ENCODE assay signal across 15 mouse cellular contexts in the genomic region with DNA sequence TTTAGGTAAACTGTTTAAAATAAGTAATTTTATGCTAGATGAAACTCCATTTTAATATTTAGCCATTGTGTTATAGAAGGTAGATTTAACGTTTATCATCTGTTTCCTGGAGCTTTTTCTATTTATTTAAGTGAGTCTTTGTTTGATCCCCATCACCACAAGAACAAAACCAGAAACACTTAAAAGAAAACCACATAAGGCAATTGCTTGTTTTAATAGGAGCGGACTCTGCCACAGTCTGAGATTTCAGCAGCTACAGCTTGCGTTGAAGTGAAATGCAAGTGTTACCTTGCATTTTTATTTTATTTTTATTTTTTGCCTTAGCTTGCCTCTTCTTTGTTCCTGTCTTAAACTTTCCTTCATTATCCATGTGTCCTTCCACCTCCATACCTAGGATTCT. TPM values are rescaled to one million over a fixed set of nuclear protein-coding genes. Genes with fewer than 3 reads are reported as not detected.
DNase-seq lines count a peak whose midpoint lies in the region; ATAC-seq and TF ChIP-seq lines count a peak whose summit lies in the region.
"Had no signal": no experiment of that assay in that cellular context is flagged by ENCODE, and none has a peak within 500 bp of the region (broad histone marks: within the 10 kb centered on the region; RNA-seq: fewer than 3 reads in every experiment).

No protein-coding gene starts in this region.

- TF ChIP-seq POLR2A in MEL (IDR thresholded peaks at IDR 0.05; ENCODE audit: control insufficient read depth in 1 of 2, insufficient read depth in 1 of 2, low read depth in 1 of 2, low read length in 2 of 2, poor library complexity in 1 of 2), result no peak

- no peak for ATAC-seq in heart, embryonic 16.5 days (replicated peaks; ENCODE audit: extremely low read depth, insufficient read depth, low FRiP score)
- ATAC-seq in forebrain, postnatal 0 days, result no peak
- no peak for ATAC-seq in midbrain, embryonic 16.5 days

- no peak for TF ChIP-seq CTCF in MEL (IDR thresholded peaks at IDR 0.05 in 2 of 3, conservative IDR thresholded peaks at IDR 0.05 in 1 of 3; ENCODE audit: control insufficient read depth in 1 of 3, insufficient read depth in 1 of 3, low read depth in 2 of 3, low read length in 3 of 3, poor library complexity in 1 of 3, severe bottlenecking in 1 of 3)
- no peak for TF ChIP-seq CTCF in forebrain, postnatal 0 days (IDR thresholded peaks at IDR 0.05; ENCODE audit: low read depth)

- no peak overlapping the region for H3K9ac ChIP-seq in heart, embryonic 16.5 days (ENCODE audit: low read length)
- no peak overlapping the region for H3K9ac ChIP-seq in MEL (ENCODE audit: control insufficient read depth, low read depth, low read length, poor library complexity, severe bottlenecking)
- H3K9ac ChIP-seq in forebrain, postnatal 0 days, result no peak overlapping the region
- H3K9ac ChIP-seq in midbrain, embryonic 16.5 days (ENCODE audit: low read depth, low read length), result no peak overlapping the region
- H3K9ac ChIP-seq: embryonic facial prominence, embryonic 12.5 days; heart, embryonic 13.5 days; liver, embryonic 13.5 days had no signal

- H3K36me3 ChIP-seq in heart, embryonic 16.5 days (ENCODE audit: control insufficient read depth, insufficient read depth), result no peaks in the 10 kb centered on the region
- H3K36me3 ChIP-seq in MEL (ENCODE audit: control insufficient read depth in 1 of 2, insufficient read depth in 2 of 2, low read length in 2 of 2), result peaks cover 0 to 43% of the 10 kb centered on the region in 2 experiments; a peak in 2 of 4 replicates
- H3K36me3 ChIP-seq in forebrain, postnatal 0 days (ENCODE audit: insufficient read depth), result no peaks in the 10 kb centered on the region
- no peaks in the 10 kb centered on the region for H3K36me3 ChIP-seq in midbrain, embryonic 16.5 days (ENCODE audit: control insufficient read depth, insufficient read depth, low read length)
- H3K36me3 ChIP-seq: embryonic facial prominence, embryonic 12.5 days; liver, embryonic 13.5 days had no signal

- H3K4me2 ChIP-seq in heart, embryonic 16.5 days (ENCODE audit: low read depth, low read length), result no peak overlapping the region
- no peak overlapping the region for H3K4me2 ChIP-seq in forebrain, postnatal 0 days (ENCODE audit: low read depth)
- H3K4me2 ChIP-seq in midbrain, embryonic 16.5 days (ENCODE audit: low read length), result no peak overlapping the region
- H3K4me2 ChIP-seq: embryonic facial prominence, embryonic 12.5 days; heart, embryonic 13.5 days; liver, embryonic 13.5 days had no signal

- no peak for TF ChIP-seq EP300 in MEL (IDR thresholded peaks at IDR 0.05; ENCODE audit: low read depth in 1 of 2, low read length in 2 of 2)

- no peak for TF ChIP-seq RAD21 in MEL (IDR thresholded peaks at IDR 0.05; ENCODE audit: low read depth, low read length)

- 75% methylated on average over 3 of the region's 3 CpGs for WGBS in heart, embryonic 16.5 days
- WGBS in forebrain, postnatal 0 days, result 77% methylated on average over 3 of the region's 3 CpGs
- 78% methylated on average over 3 of the region's 3 CpGs for WGBS in midbrain, embryonic 16.5 days

- H3K27me3 ChIP-seq in heart, embryonic 16.5 days (ENCODE audit: control insufficient read depth, insufficient read depth, low read length), result no peaks in the 10 kb centered on the region
- no peaks in the 10 kb centered on the region for H3K27me3 ChIP-seq in MEL (ENCODE audit: control insufficient read depth in 1 of 2, insufficient read depth in 2 of 2, low read length in 2 of 2)
- H3K27me3 ChIP-seq in forebrain, postnatal 0 days (ENCODE audit: insufficient read depth, low read length), result no peaks in the 10 kb centered on the region
- H3K27me3 ChIP-seq in midbrain, embryonic 16.5 days (ENCODE audit: control insufficient read depth, insufficient read depth, low read depth, low read length), result no peaks in the 10 kb centered on the region
- H3K27me3 ChIP-seq: embryonic facial prominence, embryonic 12.5 days; heart, embryonic 13.5 days; liver, embryonic 13.5 days had no signal

- peak overlapping the region; percentile 55 for H3K27ac ChIP-seq in heart, embryonic 16.5 days (ENCODE audit: low read length)
- peak overlapping the region; percentile 42; the same call in 1 of the 2 replicates for H3K27ac ChIP-seq in MEL (ENCODE audit: control insufficient read depth, low read depth, low read length)
- peak overlapping the region; percentile 77 for H3K27ac ChIP-seq in forebrain, postnatal 0 days (ENCODE audit: low read depth, low read length)
- H3K27ac ChIP-seq in midbrain, embryonic 16.5 days (ENCODE audit: low read length), result peak overlapping the region; percentile 6
- H3K27ac ChIP-seq: embryonic facial prominence, embryonic 12.5 days; liver, embryonic 13.5 days had no signal

- H3K4me3 ChIP-seq in heart, embryonic 16.5 days (ENCODE audit: low read length), result no peak overlapping the region
- H3K4me3 ChIP-seq in MEL (ENCODE audit: control insufficient read depth in 1 of 2, insufficient read depth in 1 of 2, low read depth in 2 of 2, low read length in 2 of 2), result no peak overlapping the region
- no peak overlapping the region for H3K4me3 ChIP-seq in forebrain, postnatal 0 days (ENCODE audit: low read depth, low read length)
- H3K4me3 ChIP-seq in midbrain, embryonic 16.5 days (ENCODE audit: low read depth, low read length), result no peak overlapping the region
- H3K4me3 ChIP-seq: embryonic facial prominence, embryonic 12.5 days; heart, embryonic 13.5 days; liver, embryonic 13.5 days had no signal

- DNase-seq in heart, adult 8-10 months (ENCODE audit: low spot score), result no peak
- DNase-seq in MEL (ENCODE audit: low read depth, low spot score), result no peak
- no peak for DNase-seq in forebrain, postnatal 0 days
- DNase-seq in adrenal gland, postnatal 14 days, result no peak
- DNase-seq in right cerebral cortex, postnatal 4 days, result no peak
- DNase-seq in layer of hippocampus, postnatal 36 days, result no peak
- DNase-seq: cerebellum, adult 2 months; kidney, adult 2 months; liver, embryonic 13.5 days; spleen, adult 18-20 months; thymus, postnatal 14 days had no signal

- H3K9me3 ChIP-seq in heart, embryonic 16.5 days (replicated peaks; ENCODE audit: control insufficient read depth, low read length), result no peaks in the 10 kb centered on the region
- H3K9me3 ChIP-seq in MEL (replicated peaks; ENCODE audit: insufficient read depth, low read length), result no peaks in the 10 kb centered on the region
- H3K9me3 ChIP-seq in forebrain, postnatal 0 days (ENCODE audit: low read length), result no peaks in the 10 kb centered on the region
- H3K9me3 ChIP-seq in midbrain, embryonic 16.5 days (replicated peaks; ENCODE audit: control insufficient read depth, low read length, poor library complexity, severe bottlenecking), result no peaks in the 10 kb centered on the region
- H3K9me3 ChIP-seq: embryonic facial prominence, embryonic 12.5 days; heart, embryonic 13.5 days; liver, embryonic 13.5 days had no signal

- peaks cover 31% of the 10 kb centered on the region for H3K4me1 ChIP-seq in heart, embryonic 16.5 days (ENCODE audit: control insufficient read depth, insufficient read depth, low read length)
- H3K4me1 ChIP-seq in MEL (ENCODE audit: control insufficient read depth in 1 of 2, insufficient read depth in 2 of 2, low read length in 2 of 2), result peaks cover 34 to 42% of the 10 kb centered on the region in 2 experiments
- H3K4me1 ChIP-seq in forebrain, postnatal 0 days (ENCODE audit: insufficient read depth), result peaks cover 16% of the 10 kb centered on the region
- peaks cover 20% of the 10 kb centered on the region for H3K4me1 ChIP-seq in midbrain, embryonic 16.5 days (ENCODE audit: control insufficient read depth, insufficient read depth, low read length)

- H3K79me2 ChIP-seq in MEL (ENCODE audit: control insufficient read depth, insufficient read depth, low read length, poor library complexity), result peaks cover 38% of the 10 kb centered on the region

TF ChIP-seq in MEL, 35 proteins besides CTCF, POLR2A, EP300 and RAD21:
- TF ChIP-seq ZNF384 (IDR thresholded peaks at IDR 0.05; ENCODE audit: low read depth, low read length) (no peak), MAFK (IDR thresholded peaks at IDR 0.05; ENCODE audit: borderline replicate concordance, low read depth, low read length) (no peak), UBTF (IDR thresholded peaks at IDR 0.05; ENCODE audit: borderline replicate concordance, insufficient read depth, low read depth, low read length) (no peak), TAL1 (IDR thresholded peaks at IDR 0.05; ENCODE audit: low read length) (no peak), ZKSCAN1 (IDR thresholded peaks at IDR 0.05; ENCODE audit: low read depth, low read length) (no peak), ELF1 (IDR thresholded peaks at IDR 0.05; ENCODE audit: low read depth, low read length) (no peak), POLR2AphosphoS5 (IDR thresholded peaks at IDR 0.05; ENCODE audit: borderline replicate concordance, low read depth, low read length) (no peak), SIN3A (IDR thresholded peaks at IDR 0.05; ENCODE audit: low read length) (no peak), USF1 (IDR thresholded peaks at IDR 0.05; ENCODE audit: low read depth, low read length) (no peak)

RNA-seq across cellular contexts. Expression of a gene that starts 43.6 kb away (rescaled TPM):
- 27.9 and 31.4 TPM in 2 replicates for polyA plus RNA-seq in heart, embryonic 16.5 days (2015; fragmentation: Nextera tagmentation; extraction: Ambion mirVana)
- 10 to 100 TPM; 68.3 to 94.1 (median 76.8) TPM for total RNA-seq in heart, adult 8-10 months (2022)
- total RNA-seq in MEL (2012; rRNA removed), result 7.3 and 10.7 TPM in 2 replicates
- 10 to 100 TPM; 24.6 to 56.1 TPM for polyA plus RNA-seq in MEL (2012; ENCODE audit: insufficient read depth in 1 of 2, insufficient read length in 2 of 2, low read depth in 1 of 2, low replicate concordance in 2 of 2, missing spikeins in 1 of 2)
- total RNA-seq in forebrain, postnatal 0 days (2014; rRNA removed), result 35.0 and 54.8 TPM in 2 replicates
- polyA plus RNA-seq in forebrain, postnatal 0 days (2015; fragmentation: Nextera tagmentation; extraction: Ambion mirVana), result 12.6 and 23.5 TPM in 2 replicates
- 38.2 and 40.6 TPM in 2 replicates for polyA plus RNA-seq in midbrain, embryonic 16.5 days (2015; fragmentation: Nextera tagmentation; extraction: Ambion mirVana)
- 82.0 and 103 TPM in 2 replicates for total RNA-seq in adrenal gland, postnatal 14 days (2021)
- 100 to 1,000 TPM; 101 to 109 TPM for total RNA-seq in layer of hippocampus, postnatal 36 days (2021)

Comparison
In these comparisons a context has a peak if more than half of its experiments do, and no peak if none do; other contexts are left out.
1. H3K27ac ChIP-seq: peak in every context shown above with its lines; median percentile 77 in forebrain, postnatal 0 days; 55 in heart, embryonic 16.5 days; 42 in MEL; 6 in midbrain, embryonic 16.5 days.